Mouse (Mus musculus) lung, embryonic 15.5 days (tissue): ENCODE data around the gene AY074887. TPM values are rescaled to one million over a fixed set of nuclear protein-coding genes. Genes with fewer than 3 reads are reported as not detected.

Experiments used
- ATAC-seq: fragments of 200-750 bp; cut with Nextera tagmentation; 2 replicates; pipeline ENCODE4 v1.8.0; 2017; ENCODE audit warnings: moderate number of reproducible peaks, borderline replicate concordance; ENCODE audit not compliant: low FRiP score, low TSS enrichment; ENCODE audit errors: extremely low read depth
- H3K27ac ChIP-seq: fragments of 300-500 bp; sonication (generic); 2 replicates; pipeline ENCODE4 v1.5.1; 2015; ENCODE audit warnings: moderate library complexity, mild to moderate bottlenecking, inconsistent platforms
- H3K27me3 ChIP-seq: fragments of 300-500 bp; sonication (generic); 2 replicates; pipeline ENCODE4 v1.6.1; 2015; ENCODE audit warnings: inconsistent platforms
- H3K36me3 ChIP-seq: fragments of 300-500 bp; sonication (generic); 2 replicates; pipeline ENCODE4 v1.6.1; 2015; ENCODE audit warnings: inconsistent platforms
- H3K4me1 ChIP-seq: fragments of 300-500 bp; sonication (generic); 2 replicates; pipeline ENCODE4 v1.6.1; 2015; ENCODE audit warnings: inconsistent platforms
- H3K4me2 ChIP-seq: fragments of 300-500 bp; sonication (generic); 2 replicates; pipeline ENCODE4 v1.6.1; 2015; ENCODE audit warnings: inconsistent platforms, mild to moderate bottlenecking, moderate library complexity
- H3K4me3 ChIP-seq: fragments of 300-500 bp; sonication (generic); 2 replicates; pipeline ENCODE4 v1.5.1; 2015; ENCODE audit warnings: mild to moderate bottlenecking, inconsistent platforms
- H3K9ac ChIP-seq: fragments of 300-500 bp; sonication (generic); 2 replicates; pipeline ENCODE4 v1.6.1; 2015; ENCODE audit warnings: inconsistent platforms
- H3K9me3 ChIP-seq: fragments of 300-500 bp; sonication (generic); 2 replicates; pipeline ENCODE4 v1.6.1; 2016; ENCODE audit warnings: inconsistent platforms
- WGBS: fragments of 180-500 bp; shearing (Covaris S2); methylation state at CpG from one replicate; pipeline ENCODE4 v1.1.7; 2015; 5-methylcytosine and 5-hydroxymethylcytosine counted together
- polyA plus RNA-seq: library from polyadenylated mRNA; unstranded; fragments of >200 nt; fragmentation: Nextera tagmentation; extraction: Ambion mirVana; gene quantifications from 2 replicates; pipeline ENCODE4 v1.2.1, GENCODE M21; 2015

Gene AY074887
- polyA plus RNA-seq, 1 experiment from 2014 or later = 1.3 TPM

DNA sequence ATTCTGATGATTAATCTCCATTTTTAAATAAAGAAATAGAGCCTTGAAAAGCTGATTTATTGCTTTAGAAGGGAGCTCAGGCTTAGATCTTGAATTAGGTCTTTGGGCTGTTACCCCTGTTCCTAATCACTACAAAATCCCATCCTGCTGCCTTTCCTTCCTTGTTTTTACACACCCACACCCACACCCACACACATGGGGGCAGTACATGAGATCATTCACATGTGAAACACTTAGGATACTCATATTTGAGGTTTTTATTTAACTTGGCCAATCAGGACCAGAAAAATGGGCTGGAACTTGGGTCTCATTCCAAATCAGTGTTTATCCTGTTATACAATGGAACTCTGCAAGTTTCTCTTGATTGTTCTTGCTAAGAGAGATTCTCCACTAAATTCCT is 1.3 kb downstream of the AY074887 start:
- H3K4me3 ChIP-seq = no peak overlapping the region
- ATAC-seq = no peak
- peaks cover 6% of the 10 kb centered on the region for H3K4me1 ChIP-seq
- no peak overlapping the region for H3K9ac ChIP-seq
- H3K9me3 ChIP-seq = no peaks in the 10 kb centered on the region
- H3K4me2 ChIP-seq = no peak overlapping the region
- H3K27ac ChIP-seq = no peak overlapping the region
- H3K27me3 ChIP-seq = no peaks in the 10 kb centered on the region
- peaks cover 12% of the 10 kb centered on the region; the same call in 1 of the 2 replicates for H3K36me3 ChIP-seq

DNA sequence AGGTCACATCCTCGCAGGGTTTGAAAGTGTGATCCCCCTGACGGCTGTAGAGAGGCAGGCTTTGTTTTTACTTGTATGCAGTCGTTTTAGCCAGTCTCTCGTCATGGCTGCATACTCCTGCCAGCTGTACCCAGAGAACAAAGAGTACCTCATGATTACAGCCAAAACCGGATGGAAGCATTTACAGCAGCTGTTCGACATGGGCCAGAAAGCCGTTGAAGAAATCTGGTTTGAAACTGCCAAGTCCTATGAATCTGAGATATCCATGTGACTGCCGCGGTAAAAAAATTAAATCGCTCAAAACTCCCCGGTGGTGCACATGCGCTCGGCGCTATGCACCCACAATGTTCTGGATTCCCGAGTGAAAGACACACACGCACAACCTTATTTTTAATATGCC is 4.5 kb downstream of the AY074887 start:
- no peaks in the 10 kb centered on the region for H3K27me3 ChIP-seq
- no peaks in the 10 kb centered on the region for H3K36me3 ChIP-seq
- no peak overlapping the region for H3K27ac ChIP-seq
- H3K9me3 ChIP-seq = no peaks in the 10 kb centered on the region
- no peak overlapping the region for H3K4me3 ChIP-seq
- H3K9ac ChIP-seq = no peak overlapping the region
- H3K4me1 ChIP-seq = peaks cover under 1% of the 10 kb centered on the region; the same call in 1 of the 2 replicates
- ATAC-seq = no peak
- H3K4me2 ChIP-seq = no peak overlapping the region
- 69% methylated on average over 16 of the region's 16 CpGs for WGBS

DNA sequence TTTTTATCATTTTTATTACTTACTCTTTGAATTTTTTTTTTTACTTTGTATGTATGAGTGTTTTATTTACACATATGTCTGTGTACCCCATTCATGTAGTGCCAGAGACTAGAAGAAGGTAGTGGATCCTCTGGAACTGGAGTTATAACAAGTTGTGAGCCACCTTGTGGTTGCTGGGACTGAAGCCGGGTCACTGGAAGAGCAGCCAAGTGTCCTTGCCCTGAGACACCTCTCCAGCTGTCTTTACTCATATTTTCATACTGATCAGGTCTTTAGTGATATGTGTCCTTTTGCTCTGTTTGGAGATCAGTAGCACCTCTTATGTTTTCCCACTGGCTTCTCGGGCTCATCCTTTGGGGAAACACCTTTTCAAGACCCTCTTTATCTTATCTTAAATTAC is 6.3 kb downstream of the AY074887 start:
- H3K4me2 ChIP-seq = no peak overlapping the region
- H3K36me3 ChIP-seq = no peaks in the 10 kb centered on the region
- H3K4me3 ChIP-seq = no peak overlapping the region
- no peaks in the 10 kb centered on the region for H3K27me3 ChIP-seq
- no peaks in the 10 kb centered on the region for H3K9me3 ChIP-seq
- no peak overlapping the region for H3K9ac ChIP-seq
- no peak for ATAC-seq
- H3K4me1 ChIP-seq = no peaks in the 10 kb centered on the region
- H3K27ac ChIP-seq = no peak overlapping the region
- 56% methylated on average over 2 of the region's 2 CpGs for WGBS

DNA sequence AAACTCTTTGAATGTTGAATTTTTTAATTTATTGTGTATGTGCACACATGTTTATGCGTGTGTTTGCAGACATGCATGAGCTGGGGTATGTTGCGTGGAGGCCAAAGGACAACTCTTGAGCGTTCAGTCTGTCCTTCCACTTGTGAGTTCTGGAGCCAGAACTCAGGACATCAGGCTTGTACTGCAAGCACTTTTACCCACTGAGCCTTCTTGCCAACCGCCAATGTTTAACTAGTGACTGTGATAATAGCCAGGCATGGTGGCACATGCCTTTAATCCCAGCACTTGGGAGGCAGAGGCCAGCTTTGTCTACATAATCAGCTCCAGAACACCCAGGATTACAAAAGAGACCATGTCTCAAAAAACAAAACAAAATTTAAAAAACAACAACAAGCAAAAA is 8.7 kb downstream of the AY074887 start:
- Histone ChIP-seq H3K27me3 (no peaks in the 10 kb centered on the region), H3K4me3 (no peak overlapping the region), H3K4me2 (no peak overlapping the region), H3K4me1 (no peaks in the 10 kb centered on the region), H3K9me3 (no peaks in the 10 kb centered on the region), H3K36me3 (no peaks in the 10 kb centered on the region), H3K27ac (no peak overlapping the region), H3K9ac (no peak overlapping the region)
- WGBS = 80% methylated on average over 4 of the region's 4 CpGs
- no peak for ATAC-seq

DNA sequence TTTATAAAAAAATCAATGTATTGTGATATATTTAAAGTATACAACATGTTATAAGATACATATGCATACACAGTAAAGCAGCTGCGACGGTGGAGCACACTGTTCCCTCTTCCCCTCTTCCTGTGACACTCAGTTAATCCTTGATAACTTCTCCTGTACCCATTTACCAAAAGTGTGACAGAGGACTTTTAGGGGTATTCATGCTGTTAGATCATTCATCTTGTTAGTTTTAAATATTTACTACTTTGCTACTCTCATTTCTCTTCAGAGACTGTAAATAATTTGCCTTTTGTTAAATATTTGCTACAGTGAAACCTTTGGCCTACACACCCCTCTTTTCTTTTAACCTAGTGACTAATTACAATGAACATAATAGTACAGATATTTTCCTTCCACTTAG is 18.4 kb downstream of the AY074887 start:
- ATAC-seq = no peak
- Histone ChIP-seq H3K4me1 (no peaks in the 10 kb centered on the region), H3K4me2 (no peak overlapping the region), H3K27ac (no peak overlapping the region), H3K9me3 (no peaks in the 10 kb centered on the region), H3K36me3 (no peaks in the 10 kb centered on the region), H3K9ac (no peak overlapping the region), H3K4me3 (no peak overlapping the region), H3K27me3 (no peaks in the 10 kb centered on the region)
- 55% methylated on average over 2 of the region's 2 CpGs for WGBS

- Histone ChIP-seq H3K4me2 (no peak overlapping the region), H3K36me3 (no peaks in the 10 kb centered on the region), H3K4me1 (no peaks in the 10 kb centered on the region), H3K27me3 (no peaks in the 10 kb centered on the region), H3K27ac (no peak overlapping the region), H3K9ac (no peak overlapping the region), H3K4me3 (no peak overlapping the region), H3K9me3 (no peaks in the 10 kb centered on the region)
- no peak for ATAC-seq
- WGBS = 4% methylated on average over 1 of the region's 1 CpGs
Observed at GRCm38 (mm10) chr9:54931765-54932164, 19.0 kb downstream of the AY074887 start.

DNA sequence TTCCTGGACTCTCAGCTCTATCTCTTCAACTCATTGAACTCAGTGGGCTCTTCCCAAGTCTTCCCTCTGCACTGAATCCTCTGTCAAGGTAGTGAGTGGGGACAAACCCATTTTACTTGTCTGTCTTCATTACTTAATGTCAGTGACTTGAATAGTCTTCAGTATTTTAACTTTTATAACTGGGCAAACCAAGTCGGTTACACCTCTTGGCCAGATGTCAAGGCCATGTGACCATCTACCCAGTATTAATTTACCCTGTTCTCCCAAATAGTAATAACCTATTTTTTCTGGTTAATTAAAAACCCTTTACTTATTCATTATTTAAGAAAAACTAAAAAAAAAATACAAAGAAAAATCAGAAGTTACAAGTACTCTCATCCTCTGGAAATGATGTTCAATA is 20.1 kb downstream of the AY074887 start:
- Histone ChIP-seq H3K4me3 (no peak overlapping the region), H3K9me3 (no peaks in the 10 kb centered on the region), H3K27me3 (no peaks in the 10 kb centered on the region), H3K9ac (no peak overlapping the region), H3K4me1 (no peaks in the 10 kb centered on the region), H3K36me3 (no peaks in the 10 kb centered on the region), H3K27ac (no peak overlapping the region), H3K4me2 (no peak overlapping the region)
- WGBS = 83% methylated on average over 1 of the region's 1 CpGs
- ATAC-seq = no peak

GRCm38 (mm10) chr9:54919946-54920345 is 30.9 kb downstream of the AY074887 start:
- H3K9ac ChIP-seq = no peak overlapping the region

DNA sequence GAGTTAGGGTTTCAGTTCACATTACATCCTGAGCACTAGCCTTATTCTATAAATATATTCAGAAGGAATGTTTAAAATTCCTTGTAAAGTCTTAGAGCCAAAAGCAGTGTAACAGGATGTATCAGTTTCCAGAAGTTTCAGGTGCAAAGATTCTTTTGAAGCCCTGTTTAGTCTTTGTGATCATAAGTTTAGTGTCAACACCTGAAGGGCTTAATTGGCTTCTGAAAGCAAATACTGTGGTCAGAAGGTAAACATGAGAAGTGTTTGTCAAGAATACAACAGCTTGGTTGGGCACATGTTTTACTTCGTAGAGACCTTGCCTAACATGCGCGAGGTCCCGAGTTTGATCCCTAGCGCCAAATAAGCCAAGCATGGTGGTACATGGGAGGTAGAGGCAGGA is 32.0 kb downstream of the AY074887 start:
- Histone ChIP-seq H3K27ac (no peak overlapping the region; the same call in 1 of the 2 replicates), H3K4me1 (peaks cover 12% of the 10 kb centered on the region; the same call in 1 of the 2 replicates), H3K36me3 (0 out of 2 replicates have a peak, but pooled peaks cover 5% of the 10 kb centered on the region), H3K4me3 (no peak overlapping the region), H3K27me3 (no peaks in the 10 kb centered on the region), H3K9ac (no peak overlapping the region), H3K9me3 (no peaks in the 10 kb centered on the region), H3K4me2 (no peak overlapping the region)
- 63% methylated on average over 5 of the region's 5 CpGs for WGBS
- ATAC-seq = no peak

More at GRCm38 (mm10) chr9:54919946-54920345, 30.9 kb downstream of the AY074887 start:
- Histone ChIP-seq H3K4me2 (no peak overlapping the region), H3K27ac (no peak overlapping the region), H3K27me3 (no peaks in the 10 kb centered on the region), H3K4me1 (peaks cover 12% of the 10 kb centered on the region; the same call in 1 of the 2 replicates), H3K4me3 (no peak overlapping the region), H3K9me3 (no peaks in the 10 kb centered on the region), H3K36me3 (0 out of 2 replicates have a peak, but pooled peaks cover 5% of the 10 kb centered on the region)
- 39% methylated on average over 4 of the region's 4 CpGs for WGBS
- no peak for ATAC-seq

GRCm38 (mm10) chr9:54918191-54918590 is 32.6 kb downstream of the AY074887 start:
- WGBS = 61% methylated on average over 2 of the region's 2 CpGs
- H3K27ac ChIP-seq = no peak overlapping the region
- H3K36me3 ChIP-seq = 0 out of 2 replicates have a peak, but pooled peaks cover 5% of the 10 kb centered on the region
- H3K9ac ChIP-seq = 0 out of 2 replicates have a peak overlapping the region, but pooled peaks have one; percentile 73
- no peaks in the 10 kb centered on the region for H3K9me3 ChIP-seq
- H3K4me2 ChIP-seq = peak overlapping the region; percentile 90
- ATAC-seq = no peak
- peaks cover 12% of the 10 kb centered on the region; the same call in 1 of the 2 replicates for H3K4me1 ChIP-seq
- H3K4me3 ChIP-seq = peak overlapping the region; percentile 66
- H3K27me3 ChIP-seq = no peaks in the 10 kb centered on the region

- peak within 1 kb of the TSS; percentile 90 for H3K4me2 ChIP-seq
- WGBS = under 1% methylated on average over 34 of the region's 34 CpGs
- H3K36me3 ChIP-seq = 0 out of 2 replicates have a peak, but pooled peaks cover 2% of the 10 kb centered on the region
- no peaks in the 10 kb centered on the region for H3K27me3 ChIP-seq
- peak within 1 kb of the TSS; percentile 55; the same call in 1 of the 2 replicates for H3K27ac ChIP-seq
- H3K4me3 ChIP-seq = peak within 1 kb of the TSS; percentile 66
- peaks cover 12% of the 10 kb centered on the region; the same call in 1 of the 2 replicates for H3K4me1 ChIP-seq
- peak within 1 kb of the TSS; percentile 73 for H3K9ac ChIP-seq
- H3K9me3 ChIP-seq = no peaks in the 10 kb centered on the region
- peak; percentile 99 for ATAC-seq
Observed at GRCm38 (mm10) chr9:54917010-54917677, 33.7 kb downstream of the AY074887 start, which contains the start of gene Hykk. Gene Hykk (plus strand): TSS chr9:54917283.

- Histone ChIP-seq H3K36me3 (peaks cover 5% of the 10 kb centered on the region; the same call in 1 of the 2 replicates), H3K9ac (no peak overlapping the region), H3K4me3 (peak overlapping the region; percentile 66), H3K27ac (no peak overlapping the region), H3K27me3 (no peaks in the 10 kb centered on the region), H3K9me3 (no peaks in the 10 kb centered on the region), H3K4me1 (peaks cover 12% of the 10 kb centered on the region; the same call in 1 of the 2 replicates), H3K4me2 (peak overlapping the region; percentile 90)
- 74% methylated on average over 8 of the region's 8 CpGs for whole genome bisulfite sequencing
- no peak for ATAC-seq
Observed at GRCm38 (mm10) chr9:54916401-54916800, 34.4 kb downstream of the AY074887 start.
